Mouse (Mus musculus): ENCODE measurements around the gene Lrrc8b.

GRCm38 (mm10) chr5:105530576-105530975, 115.0 kb downstream of the Lrrc8b start:
- no peak for TF ChIP-seq POLR2A (IDR thresholded peaks at IDR 0.05; ENCODE audit: control insufficient read depth, extremely low read depth, insufficient read depth, low read length, poor library complexity)
- no peak for TF ChIP-seq CTCF (IDR thresholded peaks at IDR 0.05; ENCODE audit: borderline replicate concordance, control insufficient read depth, extremely low read depth, insufficient read depth, low read length, poor library complexity)
